In the genomic region with DNA sequence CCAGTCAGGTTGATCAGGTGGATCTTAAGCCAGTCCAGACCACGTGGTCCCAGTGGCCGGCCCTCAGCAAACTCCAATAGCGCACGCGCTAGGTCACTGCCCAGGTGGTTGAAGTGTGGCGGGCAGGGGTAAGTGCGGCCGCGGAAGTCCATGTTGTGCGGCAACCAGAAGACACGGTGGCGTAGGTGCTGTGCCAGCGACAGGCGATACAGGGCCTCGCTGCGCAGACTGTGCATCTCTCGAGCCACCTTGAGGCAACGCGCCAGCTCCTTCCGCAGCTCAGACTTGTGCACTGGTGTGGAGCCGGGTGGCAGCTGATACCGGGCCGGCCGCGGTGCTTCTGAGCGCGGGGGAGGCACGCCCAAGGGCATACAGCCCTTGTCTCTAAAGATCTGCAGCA, we compare ENCODE assay signal across 13 mouse cellular contexts. TPM values are rescaled to one million over a fixed set of nuclear protein-coding genes. Genes with fewer than 3 reads are reported as not detected.
"Had no signal": no experiment of that assay in that cellular context is flagged by ENCODE, and none has a peak within 500 bp of the region (broad histone marks: within the 10 kb centered on the region; RNA-seq: fewer than 3 reads in every experiment).

No protein-coding gene starts in this region.

- H3K9ac ChIP-seq: limb, embryonic 15.5 days; liver, embryonic 12.5 days; lung, embryonic 14.5 days; midbrain, embryonic 13.5 days; neural tube, embryonic 15.5 days had no signal

- ATAC-seq: liver, embryonic 12.5 days; midbrain, embryonic 13.5 days had no signal

- H3K4me1 ChIP-seq: liver, embryonic 12.5 days had no signal

- H3K27ac ChIP-seq: left cerebral cortex, adult 2 months; limb, embryonic 15.5 days; liver, embryonic 12.5 days; midbrain, embryonic 13.5 days; neural tube, embryonic 15.5 days; stomach, postnatal 0 days had no signal

- H3K4me2 ChIP-seq: limb, embryonic 15.5 days; liver, embryonic 12.5 days; lung, embryonic 14.5 days; midbrain, embryonic 13.5 days; neural tube, embryonic 15.5 days had no signal

- DNase-seq: kidney, adult 8-10 months; kidney, postnatal 25 days; lung, embryonic 14.5 days; lung, postnatal 10 days; lung, postnatal 4 days had no signal

- H3K4me3 ChIP-seq: left cerebral cortex, adult 2 months; limb, embryonic 15.5 days; liver, embryonic 12.5 days; midbrain, embryonic 13.5 days; neural tube, embryonic 15.5 days had no signal

RNA-seq across cellular contexts. Expression of a gene that starts 15.6 kb away (rescaled TPM):
- polyA plus RNA-seq: liver, embryonic 16.5 days had no signal

RNA-seq across cellular contexts. Expression of a gene that starts 22.8 kb away (rescaled TPM):
- polyA plus RNA-seq: limb, embryonic 11.5 days; liver, embryonic 16.5 days; lung, embryonic 14.5 days had no signal
